Mouse (Mus musculus): ENCODE results near the gene Gtf2f1. TPM values are rescaled to one million over a fixed set of nuclear protein-coding genes. Genes with fewer than 3 reads are reported as not detected.

The Gtf2f1 gene
- total RNA-seq, 2 experiments from 2014 or later: 61.2 to 63.2 TPM

- H3K4me3 ChIP-seq: peak overlapping the region; percentile 60
These were observed 20.8 kb upstream of the Gtf2f1 start for GRCm38 (mm10) chr17:57031661-57032420.

GRCm38 (mm10) chr17:57030931-57031660 lies 20.0 kb upstream of the Gtf2f1 start, which contains the start of gene Khsrp:
TSS of gene Khsrp (minus strand) at chr17:57031522.
- Histone ChIP-seq H3K4me3 (peak within 1 kb of the TSS; percentile 73), H3K27ac (peak within 1 kb of the TSS; percentile 92)
- DNase-seq (ENCODE audit: low spot score in 2 of 2): peak in 1 of 2 experiments; percentile 50
- no peak for TF ChIP-seq CTCF (conservative IDR thresholded peaks at IDR 0.05)

More at GRCm38 (mm10) chr17:57031661-57032420, 20.8 kb upstream of the Gtf2f1 start:
- TF ChIP-seq CTCF (conservative IDR thresholded peaks at IDR 0.05): 0 out of 2 replicates have a peak, but pooled peaks have one; percentile 30
- H3K27ac ChIP-seq: peak overlapping the region; percentile 91
- peak; percentile 98 to 100 for DNase-seq (ENCODE audit: low spot score in 2 of 2)

GRCm38 (mm10) chr17:57029691-57030090 lies 18.6 kb upstream of the Gtf2f1 start:
- no peak for TF ChIP-seq CTCF (conservative IDR thresholded peaks at IDR 0.05)
- Histone ChIP-seq H3K27ac (no peak overlapping the region), H3K4me3 (peak overlapping the region; percentile 73)
- DNase-seq (ENCODE audit: low spot score in 2 of 2): no peak

- Histone ChIP-seq H3K4me3 (no peak overlapping the region), H3K27ac (no peak overlapping the region)
- no peak for DNase-seq (ENCODE audit: low spot score in 2 of 2)
- TF ChIP-seq CTCF (conservative IDR thresholded peaks at IDR 0.05): no peak
These were observed 16.4 kb upstream of the Gtf2f1 start for GRCm38 (mm10) chr17:57027471-57027870.

GRCm38 (mm10) chr17:57020960-57021359 lies 9.9 kb upstream of the Gtf2f1 start:
- no peak for TF ChIP-seq CTCF (conservative IDR thresholded peaks at IDR 0.05)
- Histone ChIP-seq H3K4me3 (no peak overlapping the region), H3K27ac (no peak overlapping the region)
- no peak for DNase-seq (ENCODE audit: low spot score in 2 of 2)

GRCm38 (mm10) chr17:57019693-57020092 lies 8.6 kb upstream of the Gtf2f1 start:
- no peak overlapping the region for H3K27ac ChIP-seq
- no peak for TF ChIP-seq CTCF (conservative IDR thresholded peaks at IDR 0.05)
- no peak overlapping the region for H3K4me3 ChIP-seq
- no peak for DNase-seq (ENCODE audit: low spot score in 2 of 2)

- no peak for TF ChIP-seq CTCF (conservative IDR thresholded peaks at IDR 0.05)
- peak overlapping the region; percentile 73 for H3K4me3 ChIP-seq
- no peak for DNase-seq (ENCODE audit: low spot score in 2 of 2)
- peak overlapping the region; percentile 97 for H3K27ac ChIP-seq
These were observed 1.2 kb upstream of the Gtf2f1 start for GRCm38 (mm10) chr17:57012245-57012795.

- DNase-seq (ENCODE audit: low spot score in 2 of 2): no peak
- Histone ChIP-seq H3K4me3 (peak overlapping the region; percentile 73), H3K27ac (peak overlapping the region; percentile 97)
- no peak for TF ChIP-seq CTCF (conservative IDR thresholded peaks at IDR 0.05)
These were observed 215 bp downstream of the Gtf2f1 start for GRCm38 (mm10) chr17:57010911-57011235.

- Histone ChIP-seq H3K4me3 (no peak overlapping the region), H3K27ac (no peak overlapping the region)
- DNase-seq (ENCODE audit: low spot score in 2 of 2): no peak
- peak; percentile 47 for TF ChIP-seq CTCF (conservative IDR thresholded peaks at IDR 0.05)
These were observed 3.8 kb downstream of the Gtf2f1 start for GRCm38 (mm10) chr17:57007137-57007905.

- no peak for DNase-seq (ENCODE audit: low spot score in 2 of 2)
- Histone ChIP-seq H3K4me3 (no peak overlapping the region), H3K27ac (no peak overlapping the region)
- no peak for TF ChIP-seq CTCF (conservative IDR thresholded peaks at IDR 0.05)
These were observed 7.1 kb downstream of the Gtf2f1 start for GRCm38 (mm10) chr17:57003994-57004393.

GRCm38 (mm10) chr17:57001228-57001627 lies 9.9 kb downstream of the Gtf2f1 start:
- no peak for DNase-seq (ENCODE audit: low spot score in 2 of 2)
- Histone ChIP-seq H3K27ac (no peak overlapping the region), H3K4me3 (no peak overlapping the region)
- no peak for TF ChIP-seq CTCF (conservative IDR thresholded peaks at IDR 0.05)

- Histone ChIP-seq H3K27ac (no peak within 1 kb of the TSS), H3K4me3 (no peak within 1 kb of the TSS)
- DNase-seq (ENCODE audit: low spot score in 2 of 2): no peak
- TF ChIP-seq CTCF (conservative IDR thresholded peaks at IDR 0.05): no peak
These were observed 11.0 kb downstream of the Gtf2f1 start, which contains the start of gene Pspn for GRCm38 (mm10) chr17:56999968-57000609. TSS of gene Pspn (minus strand) at chr17:57000018.

Measured in layer of hippocampus, adult 2 months (tissue).